ENCODE assay signal across 9 mouse cellular contexts in genomic region chr10:90771471-90772226, GRCm38 (mm10).
DNase-seq lines count a peak whose midpoint lies in the region; ATAC-seq and TF ChIP-seq lines count a peak whose summit lies in the region.
"Had no signal": no experiment of that assay in that cellular context is flagged by ENCODE, and none has a peak within 500 bp of the region (broad histone marks: within the 10 kb centered on the region; RNA-seq: fewer than 3 reads in every experiment).

No protein-coding gene starts in this region.

- DNase-seq in frontal cortex, postnatal 14 days (ENCODE audit: low spot score in 2 of 2): no peak
- peak; percentile 20 for DNase-seq in ES-E14 (ENCODE audit: low read depth, low spot score)
- no peak for DNase-seq in right cerebral cortex, postnatal 4 days
- DNase-seq in spleen, postnatal 4 days (ENCODE audit: low spot score in 2 of 2): no peak
- DNase-seq in right cerebral cortex, adult 2 months (ENCODE audit: low spot score in 2 of 2): no peak

- in situ Hi-C loops in ES-E14 (cut with MboI; ENCODE audit: low sequenced_read_pairs in 2 of 2, unreplicated experiment in 2 of 2): no loop called here

- H3K9ac ChIP-seq in ES-E14 (ENCODE audit: insufficient read depth, low read depth, low read length, poor library complexity, severe bottlenecking): no peak overlapping the region
- H3K9ac ChIP-seq in forebrain, embryonic 13.5 days: peak overlapping the region; percentile 27; the same call in 1 of the 2 replicates
- no peak overlapping the region for H3K9ac ChIP-seq in midbrain, embryonic 12.5 days (replicated peaks)

- no peaks in the 10 kb centered on the region for H3K9me3 ChIP-seq in ES-E14 (ENCODE audit: control insufficient read depth, insufficient read depth, low read depth, low read length)
- no peaks in the 10 kb centered on the region for H3K9me3 ChIP-seq in forebrain, embryonic 13.5 days (replicated peaks)
- H3K9me3 ChIP-seq in midbrain, embryonic 12.5 days: no peaks in the 10 kb centered on the region

- H3K4me2 ChIP-seq in forebrain, embryonic 13.5 days: peak overlapping the region; percentile 48
- peak overlapping the region; percentile 29 for H3K4me2 ChIP-seq in midbrain, embryonic 12.5 days (replicated peaks)

- peaks cover 0 to 2% of the 10 kb centered on the region in 2 experiments; a peak in 2 of 4 replicates for H3K4me1 ChIP-seq in ES-E14 (ENCODE audit: control insufficient read depth in 2 of 2, insufficient read depth in 2 of 2, low read length in 2 of 2, poor library complexity in 1 of 2)
- H3K4me1 ChIP-seq in forebrain, embryonic 13.5 days: peaks cover 23% of the 10 kb centered on the region
- peaks cover 17% of the 10 kb centered on the region for H3K4me1 ChIP-seq in midbrain, embryonic 12.5 days

- no peak overlapping the region for H3K4me3 ChIP-seq in ES-E14 (ENCODE audit: insufficient read depth in 1 of 2, low read depth in 1 of 2, low read length in 2 of 2, poor library complexity in 1 of 2, severe bottlenecking in 1 of 2)
- no peak overlapping the region for H3K4me3 ChIP-seq in forebrain, embryonic 13.5 days
- 0 out of 2 replicates have a peak overlapping the region, but pooled peaks have one; percentile 4 for H3K4me3 ChIP-seq in midbrain, embryonic 12.5 days

- no peaks in the 10 kb centered on the region for H3K36me3 ChIP-seq in ES-E14 (ENCODE audit: control insufficient read depth, insufficient read depth, low read length, poor library complexity, severe bottlenecking)
- H3K36me3 ChIP-seq in forebrain, embryonic 13.5 days (ENCODE audit: poor library complexity, severe bottlenecking): no peaks in the 10 kb centered on the region
- no peaks in the 10 kb centered on the region for H3K36me3 ChIP-seq in midbrain, embryonic 12.5 days

- 8% methylated on average over 15 of the region's 15 CpGs for WGBS in forebrain, embryonic 13.5 days
- WGBS in midbrain, embryonic 12.5 days: 8% methylated on average over 15 of the region's 15 CpGs

- no peaks in the 10 kb centered on the region for H3K27me3 ChIP-seq in forebrain, embryonic 13.5 days
- no peaks in the 10 kb centered on the region for H3K27me3 ChIP-seq in midbrain, embryonic 12.5 days

- ATAC-seq in frontal cortex, adult (ENCODE audit: low TSS enrichment): peak; percentile 10; the same call in 1 of the 2 replicates
- peak; percentile 59; the same call in 1 of the 2 replicates for ATAC-seq in forebrain, embryonic 13.5 days
- peak; percentile 68 for ATAC-seq in midbrain, embryonic 12.5 days (ENCODE audit: low FRiP score, low read depth)

- H3K27ac ChIP-seq in ES-E14 (ENCODE audit: insufficient read depth, low read depth, low read length, poor library complexity, severe bottlenecking): no peak overlapping the region
- H3K27ac ChIP-seq in forebrain, embryonic 13.5 days: peak overlapping the region; percentile 25; the same call in 1 of the 2 replicates
- no peak overlapping the region for H3K27ac ChIP-seq in midbrain, embryonic 12.5 days (replicated peaks)
- H3K27ac ChIP-seq: macrophage had no signal

TF ChIP-seq in ES-E14, 5 proteins besides CTCF, POLR2A, EP300 and RAD21:
- TF ChIP-seq CHD2 (IDR thresholded peaks at IDR 0.05; ENCODE audit: low read depth, low read length): no peak
- no peak for TF ChIP-seq MAFK (IDR thresholded peaks at IDR 0.05; ENCODE audit: insufficient read depth, low read depth, low read length)
- TF ChIP-seq HCFC1 (IDR thresholded peaks at IDR 0.05; ENCODE audit: borderline replicate concordance, insufficient read depth, low read length): no peak
- no peak for TF ChIP-seq ZC3H11A (IDR thresholded peaks at IDR 0.05; ENCODE audit: borderline replicate concordance, low read depth, low read length)
- TF ChIP-seq ZNF384 (IDR thresholded peaks at IDR 0.05; ENCODE audit: low read depth, low read length): no peak

Comparison
In these comparisons a context has a peak if more than half of its experiments do, and no peak if none do; other contexts are left out.
1. ATAC-seq: peak in every context shown above with its lines; median percentile 68 in midbrain, embryonic 12.5 days; 59 in forebrain, embryonic 13.5 days; 10 in frontal cortex, adult.